Mouse (Mus musculus): ENCODE measurements around the gene Rev1. TPM values are rescaled to one million over a fixed set of nuclear protein-coding genes. Genes with fewer than 3 reads are reported as not detected.

Gene Rev1
- total and polyA plus RNA-seq, 3 experiments = 28.9 to 31.0 TPM; not detected in 1

- H3K36me3 ChIP-seq (ENCODE audit: control insufficient read depth in 1 of 2, insufficient read depth in 2 of 2, low read length in 2 of 2) = peaks cover 0 to 40% of the 10 kb centered on the region in 2 experiments; a peak in 2 of 4 replicates
- no peak overlapping the region for H3K27ac ChIP-seq (ENCODE audit: control insufficient read depth, low read depth, low read length)
- H3K9me3 ChIP-seq (replicated peaks; ENCODE audit: insufficient read depth, low read length) = no peaks in the 10 kb centered on the region
- no peak for DNase-seq (ENCODE audit: low read depth, low spot score)
- H3K27me3 ChIP-seq (ENCODE audit: control insufficient read depth in 1 of 2, insufficient read depth in 2 of 2, low read length in 2 of 2) = no peaks in the 10 kb centered on the region
- H3K79me2 ChIP-seq (ENCODE audit: control insufficient read depth, insufficient read depth, low read length, poor library complexity) = no peaks in the 10 kb centered on the region
- H3K4me3 ChIP-seq (ENCODE audit: control insufficient read depth in 1 of 2, insufficient read depth in 1 of 2, low read depth in 2 of 2, low read length in 2 of 2) = no peak overlapping the region
- no peaks in the 10 kb centered on the region for H3K4me1 ChIP-seq (ENCODE audit: control insufficient read depth in 1 of 2, insufficient read depth in 2 of 2, low read length in 2 of 2)
- TF ChIP-seq POLR2AphosphoS2 (IDR thresholded peaks at IDR 0.05; ENCODE audit: low read length) (no peak; the same call in 1 of the 2 replicates), RCOR1 (IDR thresholded peaks at IDR 0.05; ENCODE audit: low read depth, low read length) (no peak), ZKSCAN1 (IDR thresholded peaks at IDR 0.05; ENCODE audit: low read depth, low read length) (no peak), SIN3A (IDR thresholded peaks at IDR 0.05; ENCODE audit: low read length) (no peak), USF1 (IDR thresholded peaks at IDR 0.05; ENCODE audit: low read depth, low read length) (no peak), KAT2A (conservative IDR thresholded peaks at IDR 0.05; ENCODE audit: low read depth, low read length) (no peak), TAL1 (IDR thresholded peaks at IDR 0.05; ENCODE audit: low read length) (no peak)
- no peak overlapping the region for H3K9ac ChIP-seq (ENCODE audit: control insufficient read depth, low read depth, low read length, poor library complexity, severe bottlenecking)
Measured at GRCm38 (mm10) chr1:38055176-38055575, 74.4 kb downstream of the Rev1 start.

- H3K9me3 ChIP-seq (replicated peaks; ENCODE audit: insufficient read depth, low read length) = no peaks in the 10 kb centered on the region
- no peaks in the 10 kb centered on the region for H3K4me1 ChIP-seq (ENCODE audit: control insufficient read depth in 1 of 2, insufficient read depth in 2 of 2, low read length in 2 of 2)
- no peaks in the 10 kb centered on the region for H3K27me3 ChIP-seq (ENCODE audit: control insufficient read depth in 1 of 2, insufficient read depth in 2 of 2, low read length in 2 of 2)
- H3K36me3 ChIP-seq (ENCODE audit: control insufficient read depth in 1 of 2, insufficient read depth in 2 of 2, low read length in 2 of 2) = peaks cover 0 to 37% of the 10 kb centered on the region in 2 experiments; a peak in 2 of 4 replicates
- no peak for DNase-seq (ENCODE audit: low read depth, low spot score)
- H3K4me3 ChIP-seq (ENCODE audit: control insufficient read depth in 1 of 2, insufficient read depth in 1 of 2, low read depth in 2 of 2, low read length in 2 of 2) = no peak overlapping the region
- TF ChIP-seq CHD2 (IDR thresholded peaks at IDR 0.05; ENCODE audit: low read length) (no peak), GABPA (IDR thresholded peaks at IDR 0.05; ENCODE audit: low read depth, low read length) (no peak), MXI1 (IDR thresholded peaks at IDR 0.05; ENCODE audit: low read depth, low read length) (no peak), MAFK (IDR thresholded peaks at IDR 0.05; ENCODE audit: borderline replicate concordance, low read depth, low read length) (no peak), SIN3A (IDR thresholded peaks at IDR 0.05; ENCODE audit: low read length) (no peak), UBTF (IDR thresholded peaks at IDR 0.05; ENCODE audit: borderline replicate concordance, insufficient read depth, low read depth, low read length) (no peak), GATA1 (IDR thresholded peaks at IDR 0.05; ENCODE audit: low read depth, low read length) (no peak), TAL1 (IDR thresholded peaks at IDR 0.05; ENCODE audit: low read length) (no peak), MEF2A (IDR thresholded peaks at IDR 0.05; ENCODE audit: extremely low read depth, insufficient replicate concordance, low read depth, low read length, poor library complexity, severe bottlenecking) (no peak), ZKSCAN1 (IDR thresholded peaks at IDR 0.05; ENCODE audit: low read depth, low read length) (no peak), CHD1 (IDR thresholded peaks at IDR 0.05; ENCODE audit: low read depth, low read length) (no peak), RAD21 (IDR thresholded peaks at IDR 0.05; ENCODE audit: low read depth, low read length) (no peak), TCF12 (IDR thresholded peaks at IDR 0.05; ENCODE audit: low read depth, low read length) (no peak)
- no peak overlapping the region for H3K9ac ChIP-seq (ENCODE audit: control insufficient read depth, low read depth, low read length, poor library complexity, severe bottlenecking)
- no peaks in the 10 kb centered on the region for H3K79me2 ChIP-seq (ENCODE audit: control insufficient read depth, insufficient read depth, low read length, poor library complexity)
- no peak overlapping the region for H3K27ac ChIP-seq (ENCODE audit: control insufficient read depth, low read depth, low read length)
Measured at GRCm38 (mm10) chr1:38049562-38049961, 80.0 kb downstream of the Rev1 start.
